Mouse (Mus musculus) CH12.LX (cell line): ENCODE measurements at regions not wholly inside any gene's neighbourhood (a gene's known extent, or its start where the extent isn't known, plus 50 kb on each side); places are given as distances from the start of the nearest gene placed in this dataset.

ENCODE experiments used
- DNase-seq: peaks from one replicate; pipeline ENCODE4 v3.0.0-alpha.2; 2013; ENCODE audit errors: extremely low read depth
- H3K27ac ChIP-seq: 2 replicates; pipeline ENCODE4 v1.5.1; 2012; ENCODE audit warnings: low read depth, mild to moderate bottlenecking, control low read depth, moderate library complexity; ENCODE audit not compliant: insufficient read depth
- H3K27me3 ChIP-seq: replicated peaks from 2 replicates; pipeline ENCODE3; 2012; ENCODE audit warnings: inconsistent platforms
- H3K36me3 ChIP-seq, 2 experiments: replicated peaks in 1 of 2; 2 replicates each; pipeline versions ENCODE3 to v1.6.1; 2012; ENCODE audit warnings: inconsistent platforms in 1 of 2, low read length in 1 of 2, mild to moderate bottlenecking in 1 of 2, mixed read lengths in 1 of 2, moderate library complexity in 1 of 2; ENCODE audit not compliant: control insufficient read depth in 1 of 2, insufficient read depth in 1 of 2
- H3K4me1 ChIP-seq, 2 experiments: 2 replicates each; pipeline ENCODE4 v1.6.1; 2012; ENCODE audit warnings: inconsistent platforms in 1 of 2, moderate library complexity in 1 of 2; ENCODE audit not compliant: insufficient read depth in 2 of 2, control insufficient read depth in 1 of 2
- H3K4me2 ChIP-seq: 2 replicates; pipeline ENCODE4 v1.6.1; 2012; ENCODE audit warnings: low read depth, mild to moderate bottlenecking, control low read depth; ENCODE audit not compliant: poor library complexity, insufficient read depth, severe bottlenecking
- H3K4me3 ChIP-seq, 3 experiments: fragments of 150-350 bp in 1 of 3; sonication (generic) in 1 of 3; replicated peaks in 1 of 3; 2 replicates each; pipeline versions ENCODE3 to v1.5.1; 2011 to 2012; ENCODE audit warnings: low read depth in 2 of 3, low read length in 2 of 3, mild to moderate bottlenecking in 2 of 3, moderate library complexity in 2 of 3, control low read depth in 1 of 3, improper control_type of control experiment in 1 of 3, inconsistent platforms in 1 of 3, mixed read lengths in 1 of 3; ENCODE audit not compliant: poor library complexity in 1 of 3
- H3K79me2 ChIP-seq: replicated peaks from 2 replicates; pipeline ENCODE4 v1.6.1; 2012; ENCODE audit warnings: mild to moderate bottlenecking, moderate library complexity; ENCODE audit not compliant: control insufficient read depth, poor library complexity, insufficient read depth, severe bottlenecking; ENCODE audit errors: extremely low read depth
- H3K9ac ChIP-seq: 2 replicates; pipeline ENCODE4 v1.6.1; 2012; ENCODE audit warnings: low read depth, mild to moderate bottlenecking, control low read depth, moderate library complexity; ENCODE audit not compliant: insufficient read depth
- H3K9me3 ChIP-seq: replicated peaks from 2 replicates; pipeline ENCODE3; 2012; ENCODE audit warnings: low read length, inconsistent platforms, mixed read lengths
- CHD2 ChIP-seq: IDR thresholded peaks from 2 replicates; pipeline ENCODE4 v1.6.1; 2011; ENCODE audit warnings: low read length, improper control_type of control experiment
- CTCF ChIP-seq, 2 experiments: IDR thresholded peaks in 1 of 2; conservative IDR thresholded peaks in 1 of 2; 2 replicates each; pipeline ENCODE4 v1.5.1; 2011 to 2012; ENCODE audit warnings: low read depth in 2 of 2, low read length in 2 of 2, improper control_type of control experiment in 1 of 2, inconsistent platforms in 1 of 2, mild to moderate bottlenecking in 1 of 2, moderate library complexity in 1 of 2
- E2F4 ChIP-seq: IDR thresholded peaks from 2 replicates; pipeline ENCODE4 v1.6.1; 2011; ENCODE audit warnings: low read depth, low read length, improper control_type of control experiment; ENCODE audit not compliant: insufficient replicate concordance
- EP300 ChIP-seq: IDR thresholded peaks from 2 replicates; pipeline ENCODE4 v1.6.1; 2011; ENCODE audit warnings: low read length, improper control_type of control experiment
- ETS1 ChIP-seq: conservative IDR thresholded peaks from 2 replicates; pipeline ENCODE4 v1.6.1; 2012; ENCODE audit warnings: low read depth, mild to moderate bottlenecking, inconsistent platforms, low read length, improper control_type of control experiment, moderate library complexity
- GABPA ChIP-seq: IDR thresholded peaks from 2 replicates; pipeline ENCODE4 v1.6.1; 2012; ENCODE audit warnings: low read depth, low read length, improper control_type of control experiment, inconsistent platforms; ENCODE audit not compliant: insufficient replicate concordance
- HCFC1 ChIP-seq: IDR thresholded peaks from 2 replicates; pipeline ENCODE4 v1.6.1; 2012; ENCODE audit warnings: low read depth, mild to moderate bottlenecking, inconsistent platforms, low read length, improper control_type of control experiment
- IRF4 ChIP-seq: IDR thresholded peaks from 2 replicates; pipeline ENCODE4 v1.6.1; 2014; ENCODE audit warnings: low read depth, mild to moderate bottlenecking, inconsistent platforms, low read length, improper control_type of control experiment
- JUN ChIP-seq: IDR thresholded peaks from 2 replicates; pipeline ENCODE4 v1.6.1; 2011; ENCODE audit warnings: low read depth, mild to moderate bottlenecking, low read length, improper control_type of control experiment, moderate library complexity; ENCODE audit not compliant: insufficient read depth
- JUND ChIP-seq: conservative IDR thresholded peaks from 2 replicates; pipeline ENCODE4 v1.6.1; 2011; ENCODE audit warnings: low read depth, low read length, improper control_type of control experiment
- KAT2A ChIP-seq: IDR thresholded peaks from 2 replicates; pipeline ENCODE4 v1.6.1; 2012; ENCODE audit warnings: low read length, improper control_type of control experiment, inconsistent platforms; ENCODE audit not compliant: insufficient replicate concordance
- MAX ChIP-seq: IDR thresholded peaks from 2 replicates; pipeline ENCODE4 v1.6.1; 2011; ENCODE audit warnings: low read length, improper control_type of control experiment
- MAZ ChIP-seq: IDR thresholded peaks from 2 replicates; pipeline ENCODE4 v1.6.1; 2012; ENCODE audit warnings: low read depth, mild to moderate bottlenecking, inconsistent platforms, low read length, improper control_type of control experiment, moderate library complexity
- MEF2A ChIP-seq: IDR thresholded peaks from 2 replicates; pipeline ENCODE4 v1.6.1; 2014; ENCODE audit warnings: low read depth, mild to moderate bottlenecking, inconsistent platforms, low read length, improper control_type of control experiment, borderline replicate concordance
- MXI1 ChIP-seq: IDR thresholded peaks from 2 replicates; pipeline ENCODE4 v1.6.1; 2011; ENCODE audit warnings: mild to moderate bottlenecking, low read depth, low read length, improper control_type of control experiment
- MYC ChIP-seq: IDR thresholded peaks from 2 replicates; pipeline ENCODE4 v1.6.1; 2011; ENCODE audit warnings: low read depth, mild to moderate bottlenecking, improper control_type of control experiment, low read length
- NRF1 ChIP-seq: IDR thresholded peaks from 2 replicates; pipeline ENCODE4 v1.6.1; 2014; ENCODE audit warnings: low read depth, mild to moderate bottlenecking, inconsistent platforms, low read length, improper control_type of control experiment, moderate library complexity
- PAX5 ChIP-seq: IDR thresholded peaks from 2 replicates; pipeline ENCODE4 v1.6.1; 2012; ENCODE audit warnings: low read length, inconsistent platforms, mixed read lengths
- POLR2A ChIP-seq: IDR thresholded peaks from 2 replicates; pipeline ENCODE4 v1.6.1; 2011; ENCODE audit warnings: low read depth, mild to moderate bottlenecking, improper control_type of control experiment, low read length
- POLR2AphosphoS2 ChIP-seq: IDR thresholded peaks from 2 replicates; pipeline ENCODE4 v1.6.1; 2011; ENCODE audit warnings: low read depth, low read length, improper control_type of control experiment
- RAD21 ChIP-seq: IDR thresholded peaks from 2 replicates; pipeline ENCODE4 v1.6.1; 2011; ENCODE audit warnings: low read depth, mild to moderate bottlenecking, low read length, improper control_type of control experiment, moderate library complexity
- SIN3A ChIP-seq: IDR thresholded peaks from 2 replicates; pipeline ENCODE4 v1.6.1; 2012; ENCODE audit warnings: low read length, improper control_type of control experiment, inconsistent platforms
- TBP ChIP-seq: conservative IDR thresholded peaks from 2 replicates; pipeline ENCODE4 v1.6.1; 2011; ENCODE audit warnings: low read depth, low read length, improper control_type of control experiment
- USF1 ChIP-seq: IDR thresholded peaks from 2 replicates; pipeline ENCODE4 v1.6.1; 2014; ENCODE audit warnings: low read depth, mild to moderate bottlenecking, inconsistent platforms, low read length, improper control_type of control experiment
- USF2 ChIP-seq: conservative IDR thresholded peaks from 2 replicates; pipeline ENCODE4 v1.6.1; 2011; ENCODE audit warnings: low read depth, low read length, improper control_type of control experiment
- ZC3H11A ChIP-seq: IDR thresholded peaks from 2 replicates; pipeline ENCODE4 v1.6.1; 2012; ENCODE audit warnings: low read depth, mild to moderate bottlenecking, inconsistent platforms, low read length, improper control_type of control experiment
- ZKSCAN1 ChIP-seq: IDR thresholded peaks from 2 replicates; pipeline ENCODE4 v1.6.1; 2012; ENCODE audit warnings: low read depth, inconsistent platforms, low read length, improper control_type of control experiment, borderline replicate concordance
- ZMIZ1 ChIP-seq: IDR thresholded peaks from 2 replicates; pipeline ENCODE4 v1.6.1; 2012; ENCODE audit warnings: low read depth, mild to moderate bottlenecking, inconsistent platforms, low read length, improper control_type of control experiment
- dilution Hi-C: fragments of 300-500 bp; cut with MboI; formaldehyde crosslinking; loops from 2 replicates; pipeline ENCODE4 v1.14.3; 2020; ENCODE audit warnings: low sequenced_read_pairs; ENCODE audit not compliant: extremely low pct_unique_long_range_greater_than_20kb, extremely low pct_ligation_motif_present
- in situ Hi-C: fragments of 300-500 bp; cut with MboI; formaldehyde crosslinking; loops from 3 replicates; pipeline ENCODE4 v1.14.3; 2019; ENCODE audit warnings: low sequenced_read_pairs, low pct_ligation_motif_present, low pct_unique_long_range_greater_than_20kb, mixed read lengths

- no peak for TF ChIP-seq MXI1
- TF ChIP-seq NRF1, result no peak
- no peak for TF ChIP-seq EP300
- no peak for TF ChIP-seq MYC
- TF ChIP-seq TBP, result no peak
- TF ChIP-seq MAX, result no peak
- TF ChIP-seq ZKSCAN1, result no peak
- Histone ChIP-seq H3K36me3 (no peaks in the 10 kb centered on the region), H3K9ac (no peak overlapping the region), H3K4me1 (no peaks in the 10 kb centered on the region), H3K27me3 (no peaks in the 10 kb centered on the region), H3K4me2 (no peak overlapping the region), H3K4me3 (no peak overlapping the region), H3K9me3 (no peaks in the 10 kb centered on the region), H3K79me2 (no peaks in the 10 kb centered on the region), H3K27ac (no peak overlapping the region)
- in situ Hi-C loops (no loop called here), dilution Hi-C loops (no loop called here)
- no peak for DNase-seq
Observed at GRCm38 (mm10) chr10:16937705-16938104, 785.3 kb upstream of the Cited2 start.

DNA sequence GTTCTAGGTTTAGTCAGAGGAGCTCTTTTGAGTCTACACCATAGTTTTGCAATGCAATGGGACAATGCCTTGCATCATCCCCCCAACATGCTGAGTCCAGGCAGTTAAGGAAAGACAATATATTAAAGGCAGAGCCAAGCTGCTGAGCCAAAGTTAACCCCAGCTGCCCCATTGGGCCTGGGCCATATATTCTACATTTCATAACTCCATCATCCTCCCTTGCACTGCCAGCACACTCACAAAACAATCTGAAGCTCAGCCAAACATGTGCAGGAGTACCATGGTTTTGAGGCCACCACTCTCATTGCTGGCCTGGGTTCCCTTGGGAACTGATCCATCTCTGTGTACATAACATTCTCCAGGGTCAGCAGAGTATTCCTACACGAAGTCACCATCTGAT lies 771.4 kb upstream of the Cited2 start:
- TF ChIP-seq PAX5 (no peak), POLR2AphosphoS2 (no peak), RAD21 (no peak), KAT2A (no peak), IRF4 (no peak), ZMIZ1 (no peak), ETS1 (no peak)
- dilution Hi-C loops, result no loop called here
- Histone ChIP-seq H3K4me2 (no peak overlapping the region), H3K79me2 (no peaks in the 10 kb centered on the region), H3K36me3 (no peaks in the 10 kb centered on the region), H3K9ac (no peak overlapping the region), H3K27ac (no peak overlapping the region), H3K9me3 (no peaks in the 10 kb centered on the region), H3K27me3 (no peaks in the 10 kb centered on the region), H3K4me3 (no peak overlapping the region), H3K4me1 (peaks cover 0 to 9% of the 10 kb centered on the region in 2 experiments; a peak in 2 of 4 replicates)
- in situ Hi-C loops, result no loop called here
- no peak for DNase-seq

GRCm38 (mm10) chr10:16960971-16961370 lies 762.0 kb upstream of the Cited2 start:
- Histone ChIP-seq H3K4me3 (no peak overlapping the region), H3K4me2 (no peak overlapping the region), H3K9ac (no peak overlapping the region), H3K27me3 (no peaks in the 10 kb centered on the region), H3K27ac (no peak overlapping the region), H3K79me2 (no peaks in the 10 kb centered on the region), H3K4me1 (no peaks in the 10 kb centered on the region), H3K36me3 (no peaks in the 10 kb centered on the region), H3K9me3 (no peaks in the 10 kb centered on the region)
- no peak for DNase-seq
- in situ Hi-C loops, result no loop called here
- dilution Hi-C loops, result no loop called here
- no peak for TF ChIP-seq EP300
- TF ChIP-seq ZC3H11A, result no peak
- no peak for TF ChIP-seq USF1
- no peak for TF ChIP-seq USF2
- TF ChIP-seq CTCF (conservative IDR thresholded peaks at IDR 0.05 in 1 of 2, IDR thresholded peaks at IDR 0.05 in 1 of 2; ENCODE audit: low read depth in 2 of 2, low read length in 2 of 2), result no peak
- no peak for TF ChIP-seq JUND
- TF ChIP-seq POLR2A, result no peak
- TF ChIP-seq JUN, result no peak
- TF ChIP-seq KAT2A, result no peak
- no peak for TF ChIP-seq MAZ
- TF ChIP-seq MEF2A, result no peak
- no peak for TF ChIP-seq POLR2AphosphoS2
- no peak for TF ChIP-seq ZMIZ1
- no peak for TF ChIP-seq ETS1
- TF ChIP-seq SIN3A, result no peak
- TF ChIP-seq GABPA, result no peak
- no peak for TF ChIP-seq E2F4
- TF ChIP-seq CHD2, result no peak
- TF ChIP-seq HCFC1, result no peak
